Mouse (Mus musculus) frontal cortex, postnatal 36 days (tissue): ENCODE measurements at regions not wholly inside any gene's neighbourhood (a gene's known extent, or its start where the extent isn't known, plus 50 kb on each side); places are given as distances from the start of the nearest gene placed in this dataset.
A peak's percentile ranks its signal among the peaks of the same experiment; 100 is the strongest.

Source experiments
- DNase-seq, 2 experiments: peaks; one replicate each; pipeline ENCODE4 v3.0.0; 2022; ENCODE audit warnings: low spot score in 2 of 2

DNA sequence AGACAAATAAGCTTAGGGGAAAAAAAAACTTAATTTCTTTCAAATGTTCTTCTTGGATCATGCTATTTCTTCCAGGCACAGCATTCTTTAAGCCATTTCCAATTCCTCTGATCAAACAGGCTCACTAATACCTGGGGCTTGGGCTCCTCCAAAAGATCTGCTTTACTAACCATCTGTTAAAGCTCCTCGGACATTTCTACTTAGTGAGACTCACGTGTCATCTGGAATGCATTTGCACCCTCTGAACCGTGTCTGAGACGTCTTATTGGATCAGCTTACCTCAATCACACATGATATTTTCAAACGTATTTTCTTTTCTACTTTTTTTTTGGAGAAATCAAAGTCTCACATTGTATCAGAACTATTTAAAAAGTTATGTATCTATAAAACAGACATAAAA lies 132.4 kb downstream of the Npr3 start:
- no peak for DNase-seq

DNA sequence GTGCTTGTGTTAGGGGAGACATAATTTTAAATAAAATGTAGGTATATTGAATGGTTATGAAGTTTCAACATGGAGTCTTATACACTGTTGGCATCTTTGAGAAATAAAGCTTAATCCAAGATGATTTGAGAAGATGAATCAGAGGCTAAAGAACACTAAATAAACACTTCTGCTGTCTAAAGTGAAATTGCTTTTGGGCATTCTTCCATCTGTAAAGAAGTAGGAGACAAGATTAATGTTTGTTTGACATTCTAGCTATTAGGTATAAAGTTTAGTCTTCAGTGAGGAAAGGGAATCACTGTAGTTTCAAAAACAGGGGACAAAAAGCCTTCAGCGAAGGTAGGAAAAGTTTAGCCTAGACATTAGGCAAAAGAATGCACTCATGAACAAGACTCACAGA lies 136.5 kb downstream of the Npr3 start:
- no peak for DNase-seq

DNA sequence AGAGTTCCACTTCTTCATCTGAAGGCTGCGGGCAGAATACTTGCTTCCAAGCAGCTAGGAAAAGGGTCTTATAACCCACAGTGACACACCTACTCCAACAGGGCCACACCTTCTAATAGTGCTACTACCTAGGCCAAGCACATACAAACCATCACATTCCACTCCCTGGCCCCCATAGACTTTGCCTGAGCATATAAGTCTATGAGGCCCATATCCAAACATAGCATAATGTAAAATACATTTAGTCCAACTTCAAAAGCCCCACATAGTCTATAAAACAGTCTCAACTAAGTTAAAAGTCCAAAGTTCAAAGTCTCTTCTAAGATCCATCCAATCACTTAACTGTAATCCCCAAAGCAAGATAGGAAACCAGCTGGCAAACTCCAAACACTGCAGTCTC lies 149.1 kb downstream of the Npr3 start:
- no peak for DNase-seq

DNA sequence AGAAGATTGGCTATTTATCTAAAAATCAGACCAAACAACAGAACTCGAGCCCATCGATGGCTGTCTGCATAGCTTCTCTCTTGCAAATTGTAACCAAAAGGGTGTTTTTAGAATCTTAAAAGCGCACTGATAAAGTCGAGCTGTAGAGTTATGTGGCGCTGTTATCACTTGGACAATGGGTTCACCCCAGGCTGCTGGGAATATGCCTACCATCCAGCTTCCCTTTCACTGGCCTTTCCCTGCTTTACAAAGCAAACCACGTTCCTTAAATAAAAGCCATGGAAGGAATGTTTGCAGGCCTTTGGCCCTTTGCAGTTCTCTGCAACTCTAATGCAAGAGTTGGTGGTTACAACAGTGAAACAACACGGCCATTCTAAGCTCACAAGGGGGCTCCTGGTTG lies 150.3 kb downstream of the Npr3 start:
- DNase-seq, result no peak

DNA sequence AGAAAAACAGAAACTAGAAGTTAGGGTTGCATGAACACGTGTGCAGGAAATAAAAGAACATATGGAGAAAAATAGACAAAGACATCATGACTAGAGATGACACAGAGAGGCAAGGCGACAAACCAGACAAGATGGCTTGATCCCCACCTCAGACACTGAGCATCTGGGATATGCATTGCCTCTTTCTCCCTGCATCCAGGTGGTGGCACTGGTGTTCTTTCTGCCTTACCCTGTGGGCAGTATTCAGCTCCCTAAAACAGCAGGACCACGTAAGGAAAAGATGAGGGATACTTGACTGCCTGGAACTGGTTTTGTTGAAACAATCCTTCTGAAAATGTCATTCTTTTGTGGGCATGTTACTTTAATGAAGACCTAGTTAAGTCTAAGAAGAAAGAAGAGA lies 153.9 kb downstream of the Npr3 start:
- DNase-seq, result peak; percentile 47 to 73

DNA sequence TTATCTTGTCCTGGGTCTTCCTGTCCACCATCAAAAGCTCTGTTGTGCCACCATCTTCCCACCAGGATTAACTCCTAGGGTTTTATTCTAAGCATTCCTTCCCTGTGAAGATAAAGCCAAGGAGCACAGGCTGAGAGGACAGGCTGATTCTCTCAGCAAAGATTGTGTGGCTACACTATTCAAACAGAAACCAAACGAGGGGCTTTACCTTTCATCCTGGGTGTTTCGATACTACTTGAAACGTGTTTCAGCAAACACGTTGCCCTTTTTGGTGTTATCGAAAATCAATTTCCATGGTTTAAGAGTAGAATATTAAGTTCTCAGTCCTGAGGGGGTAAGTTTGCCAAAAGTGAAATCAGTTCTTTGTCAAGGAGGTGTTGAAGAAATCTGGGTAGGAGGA lies 156.2 kb downstream of the Npr3 start:
- no peak for DNase-seq

DNA sequence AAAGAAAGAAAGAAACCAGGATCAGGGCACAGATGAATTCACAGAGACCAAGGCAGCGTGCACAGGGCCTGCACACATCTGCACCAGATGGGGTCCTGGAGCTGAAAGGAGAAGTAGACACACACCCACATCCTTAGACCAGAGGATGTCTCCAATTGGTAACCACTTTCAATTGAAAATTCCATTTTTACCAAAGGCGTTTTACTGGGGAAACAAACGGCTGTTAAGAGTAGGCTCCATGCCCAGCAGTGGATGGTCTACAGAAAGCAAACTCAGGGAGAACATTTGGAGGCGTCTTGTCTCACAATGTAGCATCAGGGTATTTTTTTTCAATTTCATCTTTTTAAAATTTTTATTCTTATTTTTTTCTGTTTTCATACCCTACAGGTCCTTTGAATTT lies 157.6 kb downstream of the Npr3 start:
- peak; percentile 5 to 24 for DNase-seq

DNA sequence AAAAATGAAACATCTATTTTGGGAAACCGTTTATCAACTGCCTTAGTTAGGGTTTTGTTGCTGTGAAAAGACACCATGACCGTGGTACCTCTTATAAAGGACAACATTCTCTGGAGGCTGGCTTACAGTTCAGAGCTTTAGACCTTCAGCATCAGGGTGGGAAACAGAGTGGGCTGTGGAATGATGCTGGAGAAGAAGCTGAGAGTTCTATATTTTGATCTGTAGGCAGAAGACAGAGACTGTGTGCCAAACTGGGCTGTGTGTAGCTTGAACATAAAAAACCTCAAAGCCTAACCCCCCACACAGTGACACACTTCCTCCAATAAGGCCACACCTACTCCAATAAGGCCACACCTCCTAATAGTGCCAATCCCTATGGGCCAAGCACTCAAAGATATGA lies 158.8 kb downstream of the Npr3 start:
- DNase-seq, result peak; percentile 3 to 17

DNA sequence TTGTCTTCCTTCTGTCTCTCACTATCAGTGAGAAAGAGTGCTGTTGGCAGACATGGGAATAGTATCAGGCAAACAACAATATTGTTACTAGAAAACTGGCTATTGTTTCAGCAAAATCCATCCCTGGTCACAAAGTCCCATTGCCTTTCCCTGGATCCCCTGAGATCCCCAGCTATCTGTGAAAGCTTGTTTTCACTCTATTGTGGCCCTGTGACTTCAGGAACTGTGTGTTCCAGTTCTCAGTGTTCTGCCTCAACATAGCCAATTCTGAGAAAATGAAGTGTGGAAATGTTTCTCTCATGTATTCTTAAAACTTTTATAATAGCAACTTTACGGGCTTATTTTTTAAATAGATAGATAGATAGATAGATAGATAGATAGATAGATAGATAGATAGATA lies 160.3 kb downstream of the Npr3 start:
- DNase-seq, result no peak

DNA sequence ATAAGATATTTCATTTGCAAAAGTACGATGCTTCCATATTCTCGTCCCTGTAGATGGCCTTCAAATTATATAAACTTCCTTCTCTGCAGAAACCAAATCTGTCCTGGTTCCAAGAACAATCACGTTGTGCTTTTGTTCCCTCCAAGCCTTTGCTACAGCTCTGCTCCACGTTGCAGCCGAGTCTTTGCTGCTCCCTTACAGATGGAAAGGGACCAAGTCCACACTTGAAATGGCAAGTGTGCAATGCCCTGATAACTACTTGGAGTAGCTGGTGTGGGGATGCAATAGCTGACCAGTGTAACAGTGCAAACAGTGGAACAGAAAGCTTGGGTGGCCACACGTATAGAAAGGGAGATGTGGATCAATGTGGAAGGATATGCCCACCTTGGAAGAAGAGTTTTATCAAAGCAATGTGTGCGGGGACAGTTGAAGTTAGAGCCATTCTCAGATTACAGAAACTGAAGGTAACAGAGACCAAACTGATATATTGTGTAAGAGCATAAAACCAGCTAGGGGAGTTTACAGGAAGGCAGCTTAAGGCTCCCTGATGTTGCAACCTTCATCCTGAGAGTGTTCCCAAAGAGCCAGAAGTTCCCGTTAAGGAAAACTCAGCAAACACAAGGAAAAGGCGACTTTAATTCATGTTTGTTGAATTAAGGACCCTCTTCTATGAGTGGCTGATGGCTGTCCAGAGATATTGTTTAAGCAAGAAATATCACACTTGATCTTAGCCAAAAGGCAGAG lies 161.3 kb downstream of the Npr3 start:
- DNase-seq, result no peak

DNA sequence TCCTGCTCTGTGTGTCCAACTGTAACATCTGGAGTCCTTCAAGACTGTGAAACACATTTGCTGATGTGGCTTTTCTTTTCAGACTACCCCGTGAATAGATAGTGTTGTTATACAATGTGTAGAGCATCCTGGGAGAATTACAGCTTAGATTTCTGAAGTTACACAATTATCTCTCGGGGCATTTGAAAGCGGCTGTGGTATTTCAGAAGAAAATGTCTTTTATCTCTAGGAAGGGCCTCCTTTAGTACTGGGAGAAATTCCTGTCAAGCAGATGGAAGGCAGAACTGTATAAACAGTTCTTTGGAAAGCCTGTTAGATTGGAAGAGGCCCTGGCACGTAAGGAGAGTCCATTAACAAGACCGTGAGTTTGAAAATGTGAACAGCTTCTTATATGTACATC lies 162.2 kb downstream of the Npr3 start:
- DNase-seq, result no peak

DNA sequence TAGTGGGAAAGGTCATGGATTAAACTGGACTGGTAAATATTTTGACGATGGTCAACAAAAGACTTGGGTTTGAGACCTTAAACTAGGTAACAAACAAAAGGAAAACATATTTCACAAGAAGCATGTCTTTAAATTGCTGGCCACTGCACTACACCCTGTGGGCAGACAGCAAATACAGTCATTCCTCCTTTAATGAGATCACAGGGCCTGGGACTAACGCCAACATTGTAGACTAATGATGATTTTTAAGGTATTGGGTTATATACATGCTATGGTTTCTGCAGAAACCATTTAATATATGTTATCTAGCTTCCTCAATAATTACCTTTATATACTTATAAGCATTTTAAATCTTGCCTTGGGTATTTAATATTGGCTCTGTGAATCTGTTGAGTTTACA lies 162.8 kb downstream of the Npr3 start:
- no peak for DNase-seq

DNA sequence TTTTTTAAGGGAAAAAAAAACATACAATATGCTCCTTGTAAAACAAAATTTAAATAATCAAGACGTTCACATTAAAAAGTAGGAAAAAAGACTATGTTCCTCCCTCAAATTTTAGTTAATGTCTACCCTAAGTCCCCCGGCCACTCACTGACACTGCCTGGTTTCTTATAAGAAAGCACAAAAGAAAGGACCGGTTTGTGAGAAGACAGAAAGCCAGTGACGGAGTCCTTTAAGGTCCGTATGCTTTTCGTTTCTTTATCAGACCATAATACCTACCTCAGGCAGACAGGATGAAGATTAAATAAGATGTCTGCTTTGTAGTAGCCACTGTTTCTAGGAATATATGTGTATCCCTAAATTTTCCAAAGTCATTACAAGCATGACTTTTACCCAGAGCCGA lies 164.3 kb downstream of the Npr3 start:
- DNase-seq, result no peak

DNA sequence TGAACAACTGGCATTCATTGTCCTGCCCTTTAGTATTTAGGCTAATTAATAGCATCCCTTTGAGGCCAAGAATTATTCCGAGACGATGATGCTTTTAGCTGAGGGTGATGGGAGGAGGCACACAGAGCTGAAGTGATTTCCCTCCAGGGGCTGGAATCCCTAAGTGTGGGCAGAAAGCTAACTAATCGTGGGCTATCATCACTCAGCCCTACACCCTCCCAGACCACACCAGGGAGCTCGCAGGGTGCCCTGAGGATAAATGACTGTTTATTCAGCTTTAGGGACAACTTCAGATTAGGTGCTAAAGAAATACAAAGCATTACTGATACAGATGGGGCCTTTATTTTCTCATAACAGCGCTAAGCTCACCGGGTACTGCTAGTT lies 164.7 kb downstream of the Npr3 start:
- DNase-seq, result no peak

DNA sequence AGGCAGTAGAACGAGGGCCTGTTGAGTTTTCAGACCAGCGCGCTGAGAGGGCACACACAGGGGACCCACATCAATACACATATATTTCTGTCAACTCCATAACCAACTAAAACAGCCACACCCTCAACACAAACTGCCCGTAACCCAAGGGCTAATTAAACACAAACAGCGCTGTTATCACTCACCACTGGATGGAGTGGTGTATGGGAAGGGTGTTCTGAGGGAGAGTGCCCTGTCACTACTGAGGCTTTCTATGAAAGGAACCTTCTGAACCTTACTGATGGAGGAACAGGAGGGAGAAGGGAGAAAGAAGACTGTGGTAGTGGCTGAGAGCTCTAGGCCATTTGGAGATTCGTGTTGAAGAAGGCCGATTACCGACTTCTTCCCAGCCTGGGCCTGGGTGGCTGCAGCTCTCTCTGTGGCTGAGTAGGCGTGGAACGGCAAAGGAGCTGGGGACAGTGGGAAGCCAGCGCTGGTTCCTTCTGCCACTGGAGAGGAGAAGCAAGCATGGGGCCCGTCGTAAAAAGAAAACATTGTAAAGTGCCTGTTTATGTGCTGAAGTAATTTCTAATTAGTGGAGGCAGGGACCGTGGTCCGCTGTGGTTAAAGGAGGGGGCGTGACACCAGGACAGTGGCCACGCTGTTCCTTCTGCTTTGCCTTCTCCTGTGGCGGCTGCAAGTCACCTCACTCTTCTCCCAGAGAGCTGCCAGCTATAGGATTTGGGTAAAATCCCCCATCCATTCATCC lies 165.3 kb downstream of the Npr3 start:
- DNase-seq, result no peak

DNA sequence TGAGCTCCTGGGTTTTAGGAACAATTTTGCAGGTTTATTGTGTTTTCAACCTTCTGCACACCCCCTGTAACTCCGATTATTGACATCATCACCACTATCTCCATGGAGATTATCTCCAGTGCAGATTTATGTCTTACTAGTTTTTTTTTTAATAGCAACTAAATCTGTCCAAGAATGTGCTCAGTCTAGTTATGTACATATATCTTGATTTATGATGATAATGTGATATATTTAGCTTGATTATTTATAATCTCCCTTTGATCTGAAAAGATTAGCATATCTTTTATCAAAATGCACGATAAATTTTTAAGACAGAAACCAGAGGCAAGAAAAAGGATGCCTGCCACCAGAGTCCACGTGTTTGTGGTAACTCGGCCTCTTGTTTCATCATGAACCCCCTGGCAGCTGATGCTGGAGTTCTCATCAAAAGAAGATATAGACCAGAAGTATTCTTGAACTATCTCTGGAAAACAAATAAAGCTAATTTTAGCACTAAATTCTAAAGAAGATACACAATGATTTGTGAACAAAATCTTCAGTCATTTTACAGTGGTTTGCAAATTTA lies 169.6 kb downstream of the Npr3 start:
- no peak for DNase-seq

DNA sequence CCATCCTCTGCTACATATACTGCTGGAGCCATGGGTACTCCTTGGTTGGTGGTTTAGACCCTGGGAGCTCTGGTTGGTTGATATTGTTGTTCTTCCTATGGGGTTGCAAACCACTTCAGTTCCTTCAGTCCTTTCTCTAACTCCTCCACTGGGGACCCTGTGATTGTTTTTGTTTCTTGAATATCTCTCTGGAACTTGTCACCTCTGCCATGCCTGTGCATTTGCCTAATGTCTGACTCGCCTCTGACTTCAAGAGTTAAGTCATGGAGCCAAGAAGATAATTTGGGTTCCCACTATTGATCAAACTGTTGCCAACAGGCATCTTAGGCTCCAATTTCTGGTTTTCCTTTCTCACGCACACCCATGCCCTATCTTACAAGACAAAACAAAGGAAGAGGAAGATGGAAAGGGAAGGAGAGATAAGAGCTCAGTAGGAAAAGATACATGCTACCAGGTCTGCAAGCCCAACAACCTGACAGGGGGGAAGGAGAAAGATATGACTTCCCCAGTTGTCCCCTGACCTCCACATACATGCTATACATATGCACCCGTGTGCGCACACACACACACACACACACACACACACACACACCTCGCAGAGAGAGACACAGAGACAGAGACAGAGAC lies 172.3 kb downstream of the Npr3 start:
- no peak for DNase-seq

DNA sequence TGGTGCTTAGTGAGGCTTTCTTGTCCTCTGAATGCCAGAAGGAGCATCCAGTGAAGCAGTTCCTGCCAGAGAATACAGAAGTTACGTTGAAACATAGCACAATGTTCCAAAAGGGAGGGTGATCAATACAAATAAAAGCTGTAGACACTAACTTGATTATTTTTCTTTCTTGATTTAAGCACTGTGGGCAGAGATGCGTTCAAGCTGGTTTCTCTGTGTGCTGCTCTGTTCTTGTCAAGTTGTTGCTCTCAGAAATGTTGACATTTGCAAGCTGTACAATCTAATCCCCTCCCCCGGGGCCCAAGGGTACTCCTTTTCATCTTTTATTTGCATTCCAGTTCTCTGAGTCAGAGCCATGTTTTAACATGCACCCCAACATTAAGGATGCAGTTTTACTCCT lies 177.7 kb downstream of the Npr3 start:
- DNase-seq, result no peak

DNA sequence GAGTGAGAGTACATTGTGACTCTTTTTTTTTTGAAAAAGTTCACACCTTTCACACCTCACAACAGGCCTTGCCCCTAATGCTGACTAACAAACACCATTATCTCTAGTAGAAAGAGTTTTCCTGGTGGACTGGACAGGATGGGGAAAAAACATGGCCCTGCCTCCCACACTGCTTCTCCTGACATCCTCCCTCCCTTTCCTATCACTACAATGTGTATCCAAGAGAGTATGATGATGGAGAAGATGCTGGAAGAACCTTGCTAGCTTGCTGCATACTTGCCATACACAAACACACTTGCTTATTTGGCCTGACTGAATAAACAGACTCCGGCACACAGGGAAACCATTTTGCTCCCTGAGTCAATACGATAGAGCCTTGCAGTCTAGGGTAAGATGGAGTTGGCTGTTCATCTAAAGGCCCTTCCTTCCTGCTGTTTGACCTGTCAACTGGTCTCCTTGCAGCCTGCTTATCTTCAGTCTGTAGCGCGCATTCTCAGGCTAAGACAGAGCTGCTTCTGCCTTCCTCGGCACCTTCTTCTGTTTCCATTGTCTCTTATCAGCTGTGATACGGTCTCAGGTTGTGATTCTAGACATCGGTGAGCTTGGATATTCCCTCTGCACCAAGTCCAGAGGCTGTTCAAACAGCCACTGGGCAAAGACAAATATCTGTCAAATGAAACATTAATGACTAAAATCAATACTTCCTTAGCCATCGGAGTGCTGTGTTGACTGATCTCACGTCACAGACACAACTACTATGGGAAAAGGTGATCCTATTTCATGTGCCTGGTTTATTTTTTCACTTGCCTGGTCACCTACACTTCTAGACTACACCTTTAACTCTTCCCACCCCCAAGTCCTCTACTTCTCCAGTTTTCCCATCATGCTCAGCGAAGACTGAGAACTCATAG lies 181.2 kb downstream of the Npr3 start:
- no peak for DNase-seq

DNA sequence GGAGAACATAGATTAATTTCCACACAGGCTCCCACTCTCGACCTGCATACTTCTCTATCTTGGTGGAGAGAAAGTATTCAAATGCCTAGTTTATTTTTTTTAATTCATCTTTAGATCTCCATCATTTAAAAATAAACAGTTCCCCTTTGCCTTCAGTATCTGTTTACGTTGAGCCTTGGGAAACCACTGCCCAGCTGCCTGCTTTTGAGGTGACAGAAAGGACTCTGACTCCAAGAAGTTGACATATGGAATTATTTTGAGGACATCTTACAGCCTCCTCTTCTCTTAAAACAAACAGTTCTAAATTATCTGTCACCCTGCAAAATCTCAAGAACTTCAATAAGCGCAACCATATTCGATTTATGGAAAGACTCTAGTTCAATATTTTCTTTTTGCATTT lies 186.4 kb downstream of the Npr3 start:
- DNase-seq, result no peak

DNA sequence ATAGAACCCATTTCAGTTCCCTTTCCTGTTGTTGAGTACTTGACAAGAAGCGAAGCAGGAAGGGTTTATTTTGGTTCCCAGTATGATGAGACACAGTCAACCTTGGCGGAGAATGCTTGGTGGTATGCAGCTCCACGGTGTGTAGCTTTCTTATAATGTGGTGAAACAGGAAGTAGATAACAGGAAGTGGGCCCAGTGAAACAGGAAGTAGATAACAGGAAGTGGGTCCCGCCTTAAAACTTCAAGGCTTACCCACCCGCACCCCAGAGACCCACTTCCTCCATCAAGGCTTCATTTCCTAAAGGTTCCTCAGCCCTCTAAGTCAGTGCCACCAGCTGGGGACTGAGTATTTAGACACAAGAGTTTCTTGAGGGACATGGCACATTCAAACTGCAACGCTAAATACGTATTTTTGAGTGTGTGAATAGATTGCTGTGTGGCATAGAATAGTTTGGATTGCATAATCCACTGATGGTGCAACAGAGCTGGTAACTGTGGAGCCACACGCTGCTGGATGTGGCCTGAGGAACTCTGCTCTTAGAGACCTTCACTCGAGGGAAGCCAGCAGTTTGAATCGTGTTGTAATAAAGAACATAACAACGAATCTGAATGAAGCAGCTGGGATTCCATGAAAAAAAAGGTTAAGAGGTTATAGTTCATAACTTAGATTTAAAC lies 190.8 kb downstream of the Npr3 start:
- no peak for DNase-seq
